Comparison of ENCODE assay signal across 19 mouse cellular contexts in genomic region chr9:50941804-50942401, GRCm38 (mm10).
DNase-seq lines count a peak whose midpoint lies in the region; ATAC-seq and TF ChIP-seq lines count a peak whose summit lies in the region.
"Had no signal": no experiment of that assay in that cellular context is flagged by ENCODE, and none has a peak within 500 bp of the region (broad histone marks: within the 10 kb centered on the region; RNA-seq: fewer than 3 reads in every experiment).

No protein-coding gene starts in this region.

- no peak overlapping the region for H3K27ac ChIP-seq in thymus, adult 2 months (ENCODE audit: control insufficient read depth, insufficient read depth, low read length)
- no peak overlapping the region for H3K27ac ChIP-seq in neural tube, embryonic 15.5 days (replicated peaks)
- H3K27ac ChIP-seq: embryonic facial prominence, embryonic 13.5 days; forebrain, embryonic 12.5 days; heart, adult 2 months; hindbrain, embryonic 12.5 days had no signal

- DNase-seq in thymus, adult 2 months = peak; percentile 8
- DNase-seq in thymus, adult 18-20 months = no peak
- DNase-seq in thymus, postnatal 25 days = peak; percentile 22
- no peak for DNase-seq in retina, embryonic 14.5 days (ENCODE audit: low spot score)
- no peak for DNase-seq in heart, adult 8-10 months (ENCODE audit: low spot score)
- DNase-seq: adrenal gland, postnatal 10 days; cerebellum, adult 11-12 months; cerebellum, adult 9-11 months; cerebellum, postnatal 36 days; gastrocnemius, postnatal 10 days; heart, adult 2 months had no signal

- H3K4me1 ChIP-seq in thymus, adult 2 months (replicated peaks; ENCODE audit: control insufficient read depth, insufficient read depth, low read length) = peaks cover 5% of the 10 kb centered on the region
- H3K4me1 ChIP-seq in neural tube, embryonic 15.5 days = no peaks in the 10 kb centered on the region
- H3K4me1 ChIP-seq: embryonic facial prominence, embryonic 13.5 days; forebrain, embryonic 12.5 days; heart, embryonic 12.5 days; hindbrain, embryonic 12.5 days had no signal

- TF ChIP-seq CTCF in thymus, adult 2 months (IDR thresholded peaks at IDR 0.05; ENCODE audit: borderline replicate concordance, control insufficient read depth, extremely low read depth, insufficient read depth, low read length, poor library complexity) = no peak

- no peak overlapping the region for H3K9ac ChIP-seq in neural tube, embryonic 15.5 days (replicated peaks)
- H3K9ac ChIP-seq: embryonic facial prominence, embryonic 13.5 days; forebrain, embryonic 12.5 days; heart, embryonic 12.5 days; hindbrain, embryonic 12.5 days had no signal

- no peak overlapping the region for H3K4me3 ChIP-seq in thymus, adult 2 months (ENCODE audit: control insufficient read depth, insufficient read depth, low read length)
- H3K4me3 ChIP-seq in neural tube, embryonic 15.5 days (replicated peaks) = no peak overlapping the region
- H3K4me3 ChIP-seq: embryonic facial prominence, embryonic 13.5 days; forebrain, embryonic 12.5 days; heart, adult 2 months; heart, embryonic 12.5 days; hindbrain, embryonic 12.5 days had no signal

- H3K9me3 ChIP-seq in neural tube, embryonic 15.5 days (replicated peaks) = no peaks in the 10 kb centered on the region
- H3K9me3 ChIP-seq: embryonic facial prominence, embryonic 13.5 days; forebrain, embryonic 12.5 days; heart, embryonic 12.5 days; hindbrain, embryonic 12.5 days had no signal

- H3K36me3 ChIP-seq in thymus, adult 2 months (ENCODE audit: control insufficient read depth, insufficient read depth, low read length) = no peaks in the 10 kb centered on the region
- no peaks in the 10 kb centered on the region for H3K36me3 ChIP-seq in neural tube, embryonic 15.5 days
- H3K36me3 ChIP-seq: embryonic facial prominence, embryonic 13.5 days; forebrain, embryonic 12.5 days; heart, embryonic 12.5 days had no signal

- no peak overlapping the region for H3K4me2 ChIP-seq in neural tube, embryonic 15.5 days
- H3K4me2 ChIP-seq: embryonic facial prominence, embryonic 13.5 days; forebrain, embryonic 12.5 days; heart, embryonic 12.5 days; hindbrain, embryonic 12.5 days had no signal

- no peak for TF ChIP-seq POLR2A in thymus, adult 2 months (IDR thresholded peaks at IDR 0.05; ENCODE audit: control insufficient read depth, extremely low read depth, insufficient read depth, low read length, poor library complexity)

- no peaks in the 10 kb centered on the region for H3K27me3 ChIP-seq in thymus, adult 2 months (ENCODE audit: control insufficient read depth, insufficient read depth, low read length)
- no peaks in the 10 kb centered on the region for H3K27me3 ChIP-seq in neural tube, embryonic 15.5 days (replicated peaks)
- H3K27me3 ChIP-seq: embryonic facial prominence, embryonic 13.5 days; forebrain, embryonic 12.5 days; heart, embryonic 12.5 days; hindbrain, embryonic 12.5 days had no signal

- ATAC-seq in hematopoietic stem cell, adult 5-6 weeks (replicated peaks in 1 of 2; ENCODE audit: insufficient read depth in 1 of 2, low FRiP score in 2 of 2, low TSS enrichment in 1 of 2, low read depth in 1 of 2, poor library complexity in 2 of 2, severe bottlenecking in 2 of 2) = peak; percentile 61 to 73
- no peak for ATAC-seq in neural tube, embryonic 15.5 days (ENCODE audit: low FRiP score)
- ATAC-seq: forebrain, embryonic 16.5 days; hindbrain, embryonic 16.5 days had no signal

- 8% methylated on average over 3 of the region's 3 CpGs for WGBS in thymus, adult 2 months
- WGBS in neural tube, embryonic 15.5 days = 93% methylated on average over 3 of the region's 3 CpGs

Comparison
In these comparisons a context has a peak if more than half of its experiments do, and no peak if none do; other contexts are left out.
1. DNase-seq: peak in thymus, adult 2 months (single experiment) and thymus, postnatal 25 days (single experiment); none in thymus, adult 18-20 months (0 of 2), retina, embryonic 14.5 days (single experiment) and heart, adult 8-10 months (single experiment).